Mouse (Mus musculus): ENCODE data around the gene Sdf2l1.

The Sdf2l1 gene

DNA sequence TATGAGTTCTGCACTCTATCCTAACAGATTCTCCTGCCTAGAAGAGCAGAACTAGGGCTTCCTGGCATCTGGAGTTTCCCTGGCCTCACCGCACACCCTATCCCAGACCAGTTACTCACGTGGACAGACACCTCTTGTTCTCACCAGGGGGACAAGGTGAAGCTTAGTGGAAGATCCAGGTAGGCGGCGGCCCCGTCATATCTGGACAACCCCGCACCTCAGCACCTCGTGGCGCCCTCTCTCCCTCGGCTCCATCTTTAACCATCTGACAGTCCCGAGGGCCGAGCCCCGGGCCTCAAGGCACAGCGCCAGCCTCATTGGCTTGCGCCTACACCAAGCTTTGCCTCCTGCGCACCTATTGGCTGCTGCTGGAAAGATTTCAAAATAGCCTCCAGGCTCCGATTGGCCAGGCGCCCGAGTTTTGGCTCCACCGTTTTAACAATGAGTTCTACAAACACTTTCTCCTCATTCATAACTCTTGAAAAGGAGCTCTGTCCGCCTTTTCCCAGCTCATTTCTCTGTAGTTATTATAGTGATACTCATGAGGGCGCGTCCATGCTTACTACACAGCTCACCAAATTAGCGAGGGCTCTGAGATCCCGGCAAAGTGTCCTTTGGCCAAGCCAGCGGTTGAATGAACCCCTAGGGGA is 7.2 kb downstream of the Sdf2l1 start, which contains the start of gene 2610318N02Rik:
Gene 2610318N02Rik (minus strand): TSS at position 297 of the 650 bp plus-strand sequence.
- in situ Hi-C loops (cut with MboI, MseI): no loop called here

GRCm38 (mm10) chr16:17124119-17124870 is 7.9 kb downstream of the Sdf2l1 start:
- in situ Hi-C loops (cut with MboI, MseI): no loop called here

DNA sequence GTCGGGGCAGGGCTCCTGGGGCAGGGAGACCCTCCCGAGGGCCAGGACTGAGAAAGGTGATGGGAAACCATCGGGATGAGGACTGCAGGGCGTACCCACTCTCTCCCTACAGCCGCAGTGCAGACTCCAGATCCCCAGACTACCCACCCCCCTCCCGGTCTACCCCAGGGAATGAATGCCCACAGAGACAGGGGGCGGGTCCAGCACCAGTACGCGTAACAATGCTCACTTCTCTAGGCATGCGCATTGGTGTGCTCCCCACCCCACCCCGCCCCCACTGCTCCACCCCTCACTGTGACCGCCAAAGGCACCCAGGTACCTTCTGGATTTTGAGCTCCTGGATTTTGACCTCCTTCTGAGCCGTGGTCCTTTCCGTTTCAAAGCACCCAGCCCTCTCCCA is 10.6 kb downstream of the Sdf2l1 start:
- in situ Hi-C loops (cut with MboI, MseI): no loop called here

GRCm38 (mm10) chr16:17117309-17117799 is 14.8 kb downstream of the Sdf2l1 start:
- in situ Hi-C loops (cut with MboI, MseI): loop anchor here (10.0 kb wide), 2 partner anchors 57 to 1157 kb away; no protein-coding TSS in a partner anchor

GRCm38 (mm10) chr16:17110771-17111743 is 21.1 kb downstream of the Sdf2l1 start, which contains the start of gene Ppil2:
Ppil2 (minus strand) TSS chr16:17111257.
- in situ Hi-C loops (cut with MboI, MseI): loop anchor here (5.0 to 10.0 kb wide), 3 partner anchors 64 to 1164 kb away; partner anchors contain the start of gene Tmem191c (in 1 of the 2)

DNA sequence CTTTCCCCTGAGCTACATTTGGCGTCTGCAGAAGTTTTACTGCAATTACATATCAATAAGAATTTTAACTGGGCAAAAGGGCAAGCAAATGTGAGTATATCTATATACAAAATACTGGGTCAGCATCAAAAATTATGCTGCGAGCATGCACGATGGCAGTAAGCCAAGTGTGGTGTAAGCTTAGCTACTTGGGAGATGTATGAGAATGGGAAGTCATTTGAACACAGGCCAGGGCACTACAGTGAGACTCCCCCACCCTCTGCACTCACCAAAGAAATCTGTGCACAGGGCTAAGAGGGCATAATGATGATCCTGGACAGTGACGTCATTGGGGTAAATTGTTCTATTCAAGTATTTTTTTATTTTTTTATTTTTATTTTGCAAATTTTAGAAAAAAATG is 27.6 kb downstream of the Sdf2l1 start:
- in situ Hi-C loops (cut with MboI, MseI): no loop called here

GRCm38 (mm10) chr16:17102630-17103220 is 29.5 kb downstream of the Sdf2l1 start:
- in situ Hi-C loops (cut with MboI, MseI): no loop called here

DNA sequence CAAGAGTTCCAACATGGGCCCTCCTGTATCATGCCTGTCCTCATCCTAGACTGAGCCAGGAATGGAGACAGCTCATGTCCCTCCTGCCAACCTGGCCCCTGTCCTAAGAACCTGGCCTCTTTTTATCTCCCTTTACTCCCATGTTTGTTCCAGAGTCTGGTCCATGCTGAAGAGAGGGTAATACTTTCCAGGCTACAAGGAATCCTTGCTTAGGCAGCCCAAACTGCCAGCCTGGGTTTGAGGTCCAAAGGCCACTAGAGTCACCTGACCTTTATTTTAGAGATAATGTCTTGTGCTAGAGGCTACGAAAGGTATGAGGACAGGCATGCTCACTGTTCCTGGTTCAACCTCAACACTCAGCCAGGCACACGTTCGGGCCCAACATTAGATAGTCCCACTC is 35.2 kb downstream of the Sdf2l1 start:
- in situ Hi-C loops (cut with MboI, MseI): no loop called here

DNA sequence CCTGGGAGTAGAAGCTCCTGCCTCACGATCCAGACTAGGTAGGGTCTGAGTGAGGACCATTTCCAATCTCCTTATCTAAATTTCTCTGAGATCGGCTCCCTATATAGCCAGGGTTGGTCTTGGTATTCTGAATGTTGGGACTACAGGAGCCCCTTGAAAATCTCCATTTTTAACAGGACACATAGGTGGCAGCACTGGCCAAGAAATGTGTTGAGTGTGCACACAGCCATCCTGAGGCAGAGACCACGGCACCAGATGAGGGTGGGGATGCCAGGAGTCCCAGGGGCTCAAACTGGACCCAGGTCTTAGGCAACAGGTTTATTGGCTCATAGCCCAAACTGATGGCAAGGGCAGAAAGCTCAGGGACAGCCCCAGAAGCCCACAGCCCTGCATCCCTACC is 43.8 kb downstream of the Sdf2l1 start:
- in situ Hi-C loops (cut with MboI, MseI): no loop called here

DNA sequence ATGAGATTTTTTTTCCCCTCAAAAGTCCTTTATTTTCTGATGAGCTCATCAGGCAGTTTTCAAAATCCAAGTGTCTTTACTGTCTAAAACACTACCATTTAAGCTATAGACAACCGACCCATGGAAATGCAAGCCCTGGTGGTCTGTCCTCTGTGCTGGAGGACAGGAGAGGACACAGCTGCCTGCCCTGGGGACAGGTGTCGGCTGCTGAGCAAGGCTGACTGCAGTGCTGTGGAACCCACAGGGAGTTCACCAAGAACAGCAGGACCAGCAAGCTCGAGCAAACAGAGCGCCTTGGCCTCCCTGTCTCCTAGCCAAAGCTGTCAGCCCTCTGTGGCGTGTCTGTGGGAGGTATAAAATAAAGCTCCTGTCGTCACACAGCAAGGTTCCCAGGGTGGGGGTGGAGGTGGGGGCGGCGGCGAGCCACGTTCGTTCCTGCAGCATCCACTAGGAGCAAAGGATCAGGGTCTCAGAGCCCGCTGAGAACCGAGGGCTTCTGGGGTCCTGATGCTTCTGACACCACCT is 45.5 kb downstream of the Sdf2l1 start:
- in situ Hi-C loops (cut with MboI, MseI): no loop called here

DNA sequence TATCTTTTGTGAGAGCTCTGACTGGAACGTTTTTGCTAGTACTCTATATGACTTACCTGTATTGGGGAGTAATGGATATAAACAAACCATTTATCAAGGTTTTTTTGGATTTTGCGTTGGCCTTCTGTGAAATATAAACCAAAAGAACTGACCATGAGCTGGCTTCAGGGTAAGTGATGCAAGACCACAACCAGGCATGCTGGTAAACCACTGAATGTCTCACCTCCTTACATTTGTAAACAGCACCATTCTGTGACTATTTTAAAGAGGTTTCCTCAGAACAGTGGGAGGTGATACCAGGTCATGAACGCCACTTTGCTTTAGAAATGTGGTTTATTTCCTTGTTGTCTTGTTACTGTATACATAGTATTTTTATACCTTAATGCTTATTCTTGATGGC is 45.9 kb downstream of the Sdf2l1 start:
- in situ Hi-C loops (cut with MboI, MseI): no loop called here

DNA sequence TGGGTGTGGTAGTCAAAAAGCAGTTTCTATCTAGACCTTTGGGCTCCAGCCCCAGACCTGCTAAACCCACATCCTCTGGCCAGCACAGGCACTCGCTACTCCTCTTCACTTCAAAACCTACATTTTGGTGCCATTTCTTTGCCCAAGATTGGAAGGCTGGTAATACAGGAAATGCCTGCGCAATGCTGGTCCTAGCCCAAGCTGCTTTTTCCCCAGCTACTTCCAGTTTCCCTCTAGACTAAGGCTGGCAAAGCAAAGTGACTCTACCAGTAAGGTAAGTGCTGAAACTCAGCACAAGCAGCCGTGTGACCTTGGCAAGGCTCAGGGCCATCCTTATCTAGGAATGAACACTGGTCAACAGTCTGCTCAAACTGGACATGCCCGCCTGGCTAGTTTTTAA is 46.5 kb downstream of the Sdf2l1 start:
- in situ Hi-C loops (cut with MboI, MseI): no loop called here

- in situ Hi-C loops (cut with MboI, MseI): no loop called here
These were observed 49.9 kb downstream of the Sdf2l1 start for GRCm38 (mm10) chr16:17082121-17082792.
